Mouse (Mus musculus) thymus, postnatal 10 days (tissue): ENCODE data around the gene Chd9.

Source experiments
- DNase-seq, 2 experiments: peaks; one replicate each; pipeline ENCODE4 v3.0.0; 2021; ENCODE audit warnings: low spot score in 2 of 2

Gene Chd9

GRCm38 (mm10) chr8:90976960-90977371 is 148.8 kb downstream of the Chd9 start:
- DNase-seq = peak in 1 of 2 experiments; percentile 31

GRCm38 (mm10) chr8:90978720-90979119 is 150.6 kb downstream of the Chd9 start:
- no peak for DNase-seq

- no peak for DNase-seq
Observed at GRCm38 (mm10) chr8:90979295-90979694, 151.1 kb downstream of the Chd9 start.

- no peak for DNase-seq
Observed at GRCm38 (mm10) chr8:90982087-90982486, 153.9 kb downstream of the Chd9 start.

- peak; percentile 44 to 77 for DNase-seq
Observed at GRCm38 (mm10) chr8:91019726-91020125, 191.6 kb downstream of the Chd9 start.

GRCm38 (mm10) chr8:91034417-91034816 is 206.3 kb downstream of the Chd9 start:
- peak in 1 of 2 experiments; percentile 15 for DNase-seq

- DNase-seq = no peak
Observed at GRCm38 (mm10) chr8:91036905-91037304, 208.8 kb downstream of the Chd9 start.

- DNase-seq = no peak
Observed at GRCm38 (mm10) chr8:91038637-91039036, 210.5 kb downstream of the Chd9 start.

GRCm38 (mm10) chr8:91046370-91046769 is 218.2 kb downstream of the Chd9 start:
- no peak for DNase-seq

- no peak for DNase-seq
Observed at GRCm38 (mm10) chr8:91051037-91051436, 222.9 kb downstream of the Chd9 start.

- DNase-seq = no peak
Observed at GRCm38 (mm10) chr8:91054418-91054817, 226.3 kb downstream of the Chd9 start.

GRCm38 (mm10) chr8:91056848-91057247 is 228.7 kb downstream of the Chd9 start:
- DNase-seq = no peak

- DNase-seq = no peak
Observed at GRCm38 (mm10) chr8:91059086-91059578, 231.0 kb downstream of the Chd9 start.

GRCm38 (mm10) chr8:91059884-91060510 is 231.8 kb downstream of the Chd9 start:
- DNase-seq = no peak

GRCm38 (mm10) chr8:91060555-91061471 is 232.7 kb downstream of the Chd9 start:
- peak in 1 of 2 experiments; percentile 28 for DNase-seq

GRCm38 (mm10) chr8:91065179-91065578 is 237.0 kb downstream of the Chd9 start:
- DNase-seq = no peak

GRCm38 (mm10) chr8:91069407-91069806 is 241.3 kb downstream of the Chd9 start:
- no peak for DNase-seq

GRCm38 (mm10) chr8:91069834-91070233 is 241.7 kb downstream of the Chd9 start, which contains the start of gene Rbl2:
Gene Rbl2, plus strand, starts transcription at chr8:91070057.
- DNase-seq = peak; percentile 89 to 92

- peak; percentile 76 to 78 for DNase-seq
Observed at GRCm38 (mm10) chr8:91070275-91070859, 242.2 kb downstream of the Chd9 start.

- peak; percentile 58 to 60 for DNase-seq
Observed at GRCm38 (mm10) chr8:91077077-91077867, 249.1 kb downstream of the Chd9 start.

- peak in 1 of 2 experiments; percentile 32 for DNase-seq
Observed at GRCm38 (mm10) chr8:91079678-91080077, 251.5 kb downstream of the Chd9 start.
